Mouse (Mus musculus) C2C12 (cell line): Measurements from ENCODE around the gene Gm12258.

ENCODE experiments used
- CTCF ChIP-seq: IDR thresholded peaks from one replicate; pipeline ENCODE4 v1.5.1; 2011; ENCODE audit not compliant: control insufficient read depth, insufficient read depth, insufficient read length
- USF1 ChIP-seq: IDR thresholded peaks from one replicate; pipeline ENCODE4 v1.6.1; 2011; ENCODE audit warnings: low read depth, mild to moderate bottlenecking, control low read depth, moderate library complexity

GRCm38 (mm10) chr11:58870961-58871360 lies 24.0 kb downstream of the Gm12258 start:
- TF ChIP-seq CTCF (no peak), USF1 (no peak)
